Comparison of ENCODE assay signal across 9 mouse cellular contexts in genomic region chr1:37419420-37419819, GRCm38 (mm10). TPM values are rescaled to one million over a fixed set of nuclear protein-coding genes. Genes with fewer than 3 reads are reported as not detected.
A peak's percentile ranks its signal among the peaks of the same experiment; 100 is the strongest.
DNase-seq lines count a peak whose midpoint lies in the region; ATAC-seq and TF ChIP-seq lines count a peak whose summit lies in the region.
"Had no signal": no experiment of that assay in that cellular context is flagged by ENCODE, and none has a peak within 500 bp of the region (broad histone marks: within the 10 kb centered on the region; RNA-seq: fewer than 3 reads in every experiment).

No protein-coding gene starts in this region.

- H3K9ac ChIP-seq in hindbrain, embryonic 13.5 days, result no peak overlapping the region
- H3K9ac ChIP-seq: neural tube, embryonic 12.5 days had no signal

- H3K9me3 ChIP-seq in hindbrain, embryonic 13.5 days, result 0 out of 2 replicates have a peak, but pooled peaks cover 7% of the 10 kb centered on the region

- TF ChIP-seq POLR2A in bone marrow, adult 2 months (IDR thresholded peaks at IDR 0.05; ENCODE audit: borderline replicate concordance, control insufficient read depth, low read depth, low read length), result no peak
- TF ChIP-seq POLR2A in lung, adult 2 months (IDR thresholded peaks at IDR 0.05; ENCODE audit: borderline replicate concordance, extremely low read depth, low read depth, low read length), result no peak
- TF ChIP-seq POLR2A in spleen, adult 2 months (IDR thresholded peaks at IDR 0.05; ENCODE audit: low read depth, low read length), result no peak

- no peak overlapping the region for H3K27ac ChIP-seq in bone marrow, adult 2 months (ENCODE audit: control insufficient read depth, insufficient read depth, low read depth, low read length, poor library complexity)
- no peak overlapping the region for H3K27ac ChIP-seq in spleen, adult 2 months (ENCODE audit: insufficient read depth, low read length)
- H3K27ac ChIP-seq in hindbrain, embryonic 13.5 days, result no peak overlapping the region
- H3K27ac ChIP-seq: neural tube, embryonic 12.5 days had no signal

- no peaks in the 10 kb centered on the region for H3K27me3 ChIP-seq in spleen, adult 2 months (ENCODE audit: control insufficient read depth, insufficient read depth, low read length)
- H3K27me3 ChIP-seq in hindbrain, embryonic 13.5 days, result no peaks in the 10 kb centered on the region
- H3K27me3 ChIP-seq: neural tube, embryonic 12.5 days had no signal

- WGBS in bone marrow, adult 2 months, result 68% methylated on average over 1 of the region's 1 CpGs
- WGBS in lung, adult 2 months, result 91% methylated on average over 1 of the region's 1 CpGs
- WGBS in spleen, adult 2 months, result 89% methylated on average over 1 of the region's 1 CpGs
- WGBS in hindbrain, embryonic 13.5 days, result 97% methylated on average over 1 of the region's 1 CpGs

- DNase-seq in layer of hippocampus, adult 11-12 months (ENCODE audit: low spot score), result peak; percentile 53
- DNase-seq in layer of hippocampus, postnatal 36 days, result no peak
- peak; percentile 75 for DNase-seq in ES-CJ7 (ENCODE audit: low read depth, low spot score)
- peak; percentile 60 to 71 for DNase-seq in gastrocnemius, postnatal 4 days (ENCODE audit: low spot score in 2 of 2)
- peak; percentile 14 for DNase-seq in lung, adult 2 months
- peak; percentile 37 to 60 for DNase-seq in spleen, adult 2 months (ENCODE audit: low read depth in 1 of 2, low spot score in 2 of 2)

- H3K4me2 ChIP-seq in hindbrain, embryonic 13.5 days, result no peak overlapping the region
- H3K4me2 ChIP-seq: neural tube, embryonic 12.5 days had no signal

- H3K4me3 ChIP-seq in bone marrow, adult 2 months (replicated peaks; ENCODE audit: control insufficient read depth, low read depth, low read length), result no peak overlapping the region
- no peak overlapping the region for H3K4me3 ChIP-seq in lung, adult 2 months (replicated peaks; ENCODE audit: extremely low read depth, low read depth, low read length)
- H3K4me3 ChIP-seq in spleen, adult 2 months (ENCODE audit: extremely low read depth, insufficient read depth, insufficient read length), result no peak overlapping the region
- H3K4me3 ChIP-seq in hindbrain, embryonic 13.5 days, result no peak overlapping the region
- H3K4me3 ChIP-seq: neural tube, embryonic 12.5 days had no signal

- H3K36me3 ChIP-seq in spleen, adult 2 months (ENCODE audit: control insufficient read depth, insufficient read depth, low read length), result peaks cover 4% of the 10 kb centered on the region; the same call in 1 of the 2 replicates
- H3K36me3 ChIP-seq in hindbrain, embryonic 13.5 days, result peaks cover 72% of the 10 kb centered on the region

- peak; percentile 99 for TF ChIP-seq CTCF in bone marrow, adult 2 months (IDR thresholded peaks at IDR 0.05; ENCODE audit: control insufficient read depth, insufficient read depth, low read length)
- peak; percentile 95 for TF ChIP-seq CTCF in lung, adult 2 months (IDR thresholded peaks at IDR 0.05; ENCODE audit: insufficient read depth, low read length)
- TF ChIP-seq CTCF in spleen, adult 2 months (IDR thresholded peaks at IDR 0.05; ENCODE audit: extremely low read depth, insufficient read depth, insufficient read length, insufficient replicate concordance), result peak; percentile 86; the same call in 1 of the 2 replicates

- H3K4me1 ChIP-seq in bone marrow, adult 2 months (ENCODE audit: control insufficient read depth, insufficient read depth, low read length), result no peaks in the 10 kb centered on the region; the same call in 1 of the 2 replicates
- no peaks in the 10 kb centered on the region for H3K4me1 ChIP-seq in lung, adult 2 months (ENCODE audit: control insufficient read depth, insufficient read depth, low read length)
- no peaks in the 10 kb centered on the region; the same call in 1 of the 2 replicates for H3K4me1 ChIP-seq in spleen, adult 2 months (ENCODE audit: control insufficient read depth, insufficient read depth, insufficient read length)
- no peaks in the 10 kb centered on the region for H3K4me1 ChIP-seq in hindbrain, embryonic 13.5 days (replicated peaks)
- H3K4me1 ChIP-seq: neural tube, embryonic 12.5 days had no signal

- ATAC-seq in hindbrain, embryonic 13.5 days (ENCODE audit: low FRiP score), result no peak

RNA-seq across cellular contexts. Expression of gene Coa5, which starts 10.5 kb away (rescaled TPM):
- 10 to 100 TPM; 61.9 to 64.0 TPM for total RNA-seq in layer of hippocampus, postnatal 36 days (2021)
- 26.6 and 28.4 TPM in 2 replicates for polyA plus RNA-seq in bone marrow, adult 2 months (2011; ENCODE audit: insufficient read depth, insufficient read length, low replicate concordance, missing spikeins)
- 10 to 100 TPM; 54.4 to 54.5 TPM for total RNA-seq in gastrocnemius, postnatal 4 days (2021)
- polyA plus RNA-seq in lung, adult 2 months (2012; rRNA removed), result 27.0 and 45.0 TPM in 2 replicates
- 27.7 and 30.8 TPM in 2 replicates for polyA plus RNA-seq in spleen, adult 2 months (2012; rRNA removed)
- polyA plus RNA-seq in hindbrain, embryonic 13.5 days (2015; fragmentation: Nextera tagmentation; extraction: Ambion mirVana), result 54.8 and 56.1 TPM in 2 replicates

RNA-seq across cellular contexts. Expression of gene Unc50, which starts 10.5 kb away (rescaled TPM):
- total RNA-seq in layer of hippocampus, postnatal 36 days (2021), result 10 to 100 TPM; 57.5 to 57.8 TPM
- polyA plus RNA-seq in bone marrow, adult 2 months (2011; ENCODE audit: insufficient read depth, insufficient read length, low replicate concordance, missing spikeins), result 9.5 and 22.8 TPM in 2 replicates
- 10 to 100 TPM; 35.0 to 38.9 TPM for total RNA-seq in gastrocnemius, postnatal 4 days (2021)
- 56.0 and 58.6 TPM in 2 replicates for polyA plus RNA-seq in lung, adult 2 months (2012; rRNA removed)
- polyA plus RNA-seq in spleen, adult 2 months (2012; rRNA removed), result 32.7 and 35.2 TPM in 2 replicates
- polyA plus RNA-seq in hindbrain, embryonic 13.5 days (2015; fragmentation: Nextera tagmentation; extraction: Ambion mirVana), result 125 and 127 TPM in 2 replicates

Comparison
In these comparisons a context has a peak if more than half of its experiments do, and no peak if none do; other contexts are left out.
1. DNase-seq: peak in layer of hippocampus, adult 11-12 months (single experiment), ES-CJ7 (single experiment), gastrocnemius, postnatal 4 days (2 of 2), lung, adult 2 months (single experiment) and spleen, adult 2 months (2 of 2); none in layer of hippocampus, postnatal 36 days (0 of 2).
2. Peak in every context shown above with its lines, with median percentiles within 50 percentile points of each other: CTCF ChIP-seq.